Mouse (Mus musculus): ENCODE results near the gene Dis3l.
A peak's percentile ranks its signal among the peaks of the same experiment; 100 is the strongest.

Gene Dis3l

DNA sequence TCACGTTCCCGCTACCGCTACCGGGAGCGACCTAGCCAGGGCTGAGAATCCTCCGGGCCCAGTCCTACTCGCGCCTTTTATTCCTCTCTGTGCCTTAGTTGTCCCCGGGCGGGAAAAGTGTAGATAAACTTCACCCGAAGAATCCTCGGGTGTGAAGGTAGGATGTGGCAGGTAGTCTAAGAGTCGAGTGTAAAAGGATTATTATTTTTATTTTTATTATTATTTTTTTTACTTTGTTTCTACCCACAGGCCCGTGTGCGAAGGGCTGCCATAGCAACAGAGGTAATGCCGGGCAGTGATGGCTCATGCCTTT lies at the start of gene Dis3l:
TSS of gene Dis3l (minus strand) at position 35 of the 313 bp plus-strand sequence.
- DNase-seq (ENCODE audit: inconsistent ontology term): no peak

DNA sequence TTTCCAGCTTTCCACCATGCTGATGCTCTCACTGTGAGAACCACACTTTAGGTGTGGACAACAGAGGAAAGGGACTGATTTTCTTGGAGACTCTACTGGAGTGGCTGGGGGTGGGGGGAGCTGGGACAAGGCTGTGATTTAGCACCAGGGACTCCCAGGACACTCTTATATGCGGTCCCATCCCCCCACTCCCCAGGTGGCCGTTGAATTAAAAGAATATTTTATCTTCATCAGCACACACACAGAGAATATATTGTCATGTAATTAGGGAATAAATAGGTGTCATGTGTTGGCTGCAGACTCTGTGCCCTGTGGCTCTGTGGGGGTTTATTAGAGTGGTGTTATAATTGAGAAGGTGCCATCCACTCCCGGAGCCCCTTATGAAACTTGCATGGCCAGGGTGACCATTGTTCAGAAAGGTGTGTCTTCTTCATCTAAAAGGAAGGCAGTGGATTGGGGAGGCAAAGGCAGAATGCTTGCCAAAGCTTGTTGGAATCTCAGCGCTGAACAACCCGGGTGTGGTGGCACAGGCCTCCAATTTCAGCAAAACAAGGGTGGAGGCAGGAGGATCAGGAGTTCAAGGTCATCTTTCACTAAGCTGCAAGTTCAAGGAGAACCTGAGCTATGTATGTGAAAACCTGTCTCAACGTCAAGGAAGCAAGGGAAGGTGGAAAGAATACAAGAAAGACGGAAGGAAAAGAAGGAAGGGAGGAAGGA lies 48.6 kb upstream of the Dis3l start:
- DNase-seq (ENCODE audit: inconsistent ontology term): no peak

DNA sequence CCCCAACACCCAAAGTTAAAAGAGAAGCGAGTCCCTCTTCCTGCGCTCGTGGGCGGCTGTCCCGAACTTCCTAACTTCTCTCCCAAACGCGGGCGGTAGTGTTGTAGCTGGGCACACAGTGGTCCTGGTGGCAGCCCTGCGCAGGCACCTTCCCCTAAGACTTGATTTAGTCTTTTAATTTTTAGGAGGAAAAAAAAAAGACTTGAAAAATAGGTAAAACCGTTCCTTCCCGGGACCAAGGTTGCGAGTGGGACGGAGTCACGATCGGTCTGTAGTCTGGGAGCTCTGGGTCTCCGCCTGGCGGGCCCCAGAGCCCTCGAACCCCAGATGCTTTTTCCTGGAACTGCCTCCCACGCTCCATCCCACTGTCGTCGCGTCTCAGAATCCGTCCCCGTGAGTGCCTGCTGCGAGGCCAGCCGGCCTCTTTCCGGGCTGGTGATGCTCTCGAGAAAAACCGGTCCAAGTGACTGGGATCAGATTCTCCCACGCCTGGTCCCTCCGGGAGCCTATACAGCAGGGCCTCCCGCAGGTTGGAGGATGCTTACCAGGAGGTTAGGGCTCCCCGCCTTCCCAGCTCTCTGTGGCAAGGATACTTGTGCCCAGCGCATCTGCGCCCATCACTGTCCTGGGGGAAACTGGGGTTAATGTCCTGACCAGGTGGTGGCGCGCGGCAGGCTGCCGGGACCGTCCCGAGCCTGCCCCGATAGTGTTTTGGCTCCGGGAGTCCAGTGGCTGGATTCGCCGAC lies 45.6 kb upstream of the Dis3l start:
- peak; percentile 24 for DNase-seq (ENCODE audit: inconsistent ontology term)

DNA sequence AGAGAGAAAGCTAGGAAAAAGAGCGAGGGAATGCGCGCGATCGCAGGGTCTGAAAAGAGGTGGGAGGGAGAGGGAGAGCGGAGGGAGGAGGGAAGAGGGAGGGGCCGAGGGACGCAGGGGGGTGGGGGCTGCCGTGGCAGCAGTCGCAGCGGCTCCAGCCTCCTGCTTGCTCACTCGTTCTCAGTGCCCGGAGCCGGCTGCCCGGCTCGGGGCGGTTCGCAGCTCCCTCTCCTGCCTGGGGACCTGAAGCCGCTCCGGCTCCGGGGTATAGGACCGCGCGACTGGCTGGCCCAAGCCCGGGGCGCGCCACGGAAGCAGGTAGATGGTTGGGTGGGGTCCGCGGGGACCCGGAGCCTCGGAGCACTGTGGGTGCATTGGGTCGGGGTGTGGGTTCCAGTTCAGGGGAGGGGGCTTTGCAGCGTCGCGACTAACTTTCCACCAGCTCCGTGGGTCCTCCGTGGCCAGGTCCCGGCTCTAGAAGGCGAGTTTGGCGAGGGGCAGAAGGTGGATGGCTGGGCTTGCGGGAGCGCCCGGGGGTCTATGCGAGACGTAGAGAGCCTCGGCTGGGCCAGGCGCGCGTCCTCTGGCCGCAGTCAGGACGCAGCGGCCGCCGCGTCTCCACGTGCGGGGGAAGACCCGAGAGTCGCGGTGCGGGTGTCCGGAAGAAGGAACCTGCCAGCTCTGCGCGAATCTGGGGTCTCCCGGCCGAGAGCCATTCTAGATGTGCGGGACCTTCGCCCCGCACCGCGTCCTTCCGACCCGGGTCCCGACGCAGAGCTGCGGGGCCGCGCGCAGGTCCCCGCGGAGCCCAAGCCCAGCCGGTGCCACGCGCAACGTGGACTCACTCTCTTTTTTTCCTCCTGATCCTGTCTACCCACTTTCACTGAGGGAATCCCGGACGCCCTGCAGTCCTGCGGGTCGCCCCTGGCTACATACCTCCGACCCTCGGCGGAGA lies 44.7 kb upstream of the Dis3l start, which contains the start of gene Megf11:
TSS of gene Megf11 (plus strand) at position 116 of the 955 bp plus-strand sequence.
- peak; percentile 61 for DNase-seq (ENCODE audit: inconsistent ontology term)

DNA sequence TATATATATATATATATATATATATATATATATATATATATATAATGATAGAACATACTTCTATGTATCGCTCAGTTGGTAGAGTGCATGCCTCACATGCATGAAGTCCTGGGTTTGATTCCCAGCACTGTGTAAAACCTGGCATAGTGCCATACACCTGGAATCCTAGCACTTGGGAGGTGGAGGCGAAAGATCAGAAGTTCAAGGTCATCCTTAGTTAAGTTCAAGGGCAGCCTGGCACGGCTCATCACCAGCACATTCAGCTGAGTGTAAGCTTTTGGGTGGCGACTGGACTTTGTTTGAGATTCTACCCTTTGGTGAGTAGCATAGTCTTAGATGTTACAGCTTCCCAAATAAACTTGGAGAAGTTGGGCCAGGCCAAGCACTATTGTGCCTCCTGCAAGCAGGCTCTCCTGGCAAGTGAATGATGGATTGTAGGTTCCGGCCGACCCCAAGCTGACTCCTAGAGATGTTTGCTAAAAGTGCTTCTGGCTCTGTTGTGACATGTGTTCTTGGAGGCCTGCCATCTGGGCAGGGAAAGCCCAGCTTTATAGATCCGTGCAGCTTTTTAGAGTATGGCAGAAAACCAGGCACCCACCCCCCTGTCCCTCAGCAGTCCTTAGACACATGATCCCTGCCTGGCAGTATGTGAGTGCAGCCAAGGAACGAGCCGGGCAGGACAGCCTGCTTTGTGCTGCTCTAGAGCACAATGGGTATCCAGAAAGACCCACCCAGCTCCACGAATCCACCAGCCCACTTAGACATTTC lies 42.1 kb upstream of the Dis3l start:
- DNase-seq (ENCODE audit: inconsistent ontology term): no peak

DNA sequence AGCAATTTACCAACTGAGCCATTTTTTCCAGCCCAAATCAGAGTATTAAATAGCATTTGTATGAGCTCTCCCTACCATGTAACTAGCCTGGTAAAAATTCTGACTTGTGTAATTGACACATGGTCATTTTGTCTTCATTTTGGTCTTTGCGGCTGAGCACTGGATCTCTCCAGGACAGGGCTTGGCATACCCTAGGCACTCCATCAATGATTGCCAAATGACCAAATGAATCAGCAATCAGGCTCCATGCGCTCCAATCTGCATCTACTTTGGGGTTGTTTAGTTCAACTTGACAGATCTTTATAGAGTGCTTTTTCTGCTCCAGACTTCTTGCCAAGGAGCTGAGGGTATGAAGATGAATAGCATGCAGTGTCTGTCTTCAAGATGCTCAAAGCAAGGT lies 35.3 kb upstream of the Dis3l start:
- no peak for DNase-seq (ENCODE audit: inconsistent ontology term)

DNA sequence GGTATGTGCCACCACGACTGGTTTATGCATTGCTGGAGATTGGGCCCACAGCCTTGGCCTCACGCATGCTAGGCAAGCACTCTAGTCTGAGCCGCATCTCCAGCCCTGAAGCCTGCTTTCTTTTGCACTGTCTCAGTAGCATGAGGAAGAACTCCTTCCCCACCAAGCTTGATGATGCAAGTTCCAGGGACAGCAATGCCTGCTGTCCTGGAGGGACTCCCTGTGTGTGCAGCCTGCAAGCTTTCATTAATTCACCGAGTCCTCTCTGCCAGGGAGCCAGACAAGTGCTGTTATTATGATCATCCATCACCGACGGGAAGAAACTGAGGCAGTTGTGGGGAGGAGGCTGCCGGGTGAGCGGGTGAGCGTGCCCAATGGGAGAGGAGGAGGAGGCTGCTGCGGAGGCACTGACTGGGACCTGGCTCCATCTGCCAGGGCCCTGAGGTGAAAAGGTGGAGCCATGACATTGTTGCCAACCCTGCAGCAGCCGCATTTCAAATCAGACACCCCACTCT lies 30.3 kb upstream of the Dis3l start:
- DNase-seq (ENCODE audit: inconsistent ontology term): no peak

DNA sequence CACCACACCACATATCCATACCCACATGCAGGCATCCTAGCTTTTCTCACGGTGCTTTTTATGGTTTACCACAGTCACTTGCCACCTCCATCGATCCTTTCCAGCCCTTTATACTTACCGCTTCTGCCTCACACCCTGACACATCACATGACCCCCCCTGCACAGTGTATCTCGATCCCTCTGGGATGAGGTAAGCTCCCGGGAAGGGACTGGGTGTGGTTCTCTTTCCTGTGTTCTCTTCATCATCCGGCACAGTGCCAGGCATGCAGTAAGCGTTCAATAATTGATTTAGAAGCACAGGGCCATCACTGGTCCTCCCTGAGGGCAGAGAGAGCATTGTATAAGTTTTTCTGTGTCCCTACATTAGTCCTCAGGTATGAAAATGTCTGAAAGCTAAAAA lies 28.8 kb upstream of the Dis3l start:
- DNase-seq (ENCODE audit: inconsistent ontology term): no peak

DNA sequence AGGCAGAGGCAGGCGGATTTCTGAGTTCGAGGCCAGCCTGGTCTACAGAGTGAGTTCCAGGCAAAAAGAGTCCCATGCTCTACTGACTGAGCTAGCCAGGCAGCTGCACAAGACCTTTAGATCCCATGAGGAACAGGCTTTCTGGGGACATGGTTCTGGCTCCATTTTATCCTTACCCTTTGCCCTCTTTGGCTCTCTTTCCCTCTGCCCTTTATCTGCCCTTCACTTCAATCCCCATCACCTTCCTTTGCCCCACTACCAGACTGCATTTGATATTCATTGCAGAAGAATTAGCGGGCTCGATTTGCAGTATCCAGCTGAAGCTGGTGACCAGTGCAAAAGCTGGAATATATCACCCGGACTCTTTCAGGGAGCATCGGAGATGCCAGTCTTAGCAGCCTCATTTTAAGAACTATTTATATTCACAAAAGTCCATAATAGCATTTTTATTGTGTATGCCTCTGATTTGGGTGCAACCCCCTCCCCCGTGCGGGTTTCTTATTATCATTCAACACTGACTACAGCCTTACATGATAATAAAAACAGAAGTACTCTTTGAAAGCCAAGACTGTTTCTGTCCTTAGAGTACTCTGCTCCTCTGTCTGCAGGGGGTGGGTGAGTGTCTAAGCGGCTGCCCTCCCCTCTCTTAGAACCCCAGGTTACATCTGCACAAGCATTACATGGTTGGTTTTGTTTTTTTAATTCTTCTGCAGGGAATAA lies 20.3 kb upstream of the Dis3l start:
- DNase-seq (ENCODE audit: inconsistent ontology term): no peak

DNA sequence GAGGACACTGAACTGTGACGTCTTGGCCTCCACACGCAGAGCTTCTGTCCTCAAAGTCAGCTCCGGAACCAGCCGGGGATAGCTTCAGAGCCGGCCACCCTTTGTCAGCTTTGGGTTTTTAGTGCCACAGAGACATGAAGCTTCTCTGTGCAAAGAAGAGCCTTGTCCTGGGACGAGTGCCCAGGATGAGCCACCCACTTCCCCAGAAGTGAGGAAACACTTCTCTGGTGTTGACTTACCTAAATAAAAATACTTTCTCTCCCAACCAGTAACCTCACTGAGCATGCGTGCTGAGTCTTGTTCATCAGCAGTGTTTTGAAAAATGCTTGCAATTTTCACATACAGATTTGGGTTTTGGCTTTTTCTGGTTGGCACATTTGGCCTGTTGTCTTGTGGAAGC lies 14.5 kb upstream of the Dis3l start:
- DNase-seq (ENCODE audit: inconsistent ontology term): no peak

DNA sequence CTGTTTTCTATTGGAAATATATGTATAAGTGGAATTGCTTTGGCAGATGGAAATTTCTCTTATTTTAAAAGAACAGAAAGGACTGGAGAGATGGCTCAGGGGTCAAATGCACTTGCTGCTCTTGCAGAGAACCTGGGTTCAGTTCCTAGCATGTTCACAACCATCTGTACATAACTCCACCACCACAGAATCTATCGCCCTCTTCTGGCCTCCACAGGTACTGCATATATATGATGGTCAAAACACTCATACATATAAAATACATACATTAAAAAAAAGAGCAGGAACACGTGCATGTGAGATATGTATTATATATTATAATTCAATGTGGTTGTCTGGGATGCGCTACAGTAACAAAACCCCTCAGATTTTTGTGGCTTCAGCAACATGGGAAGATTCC lies 10.1 kb upstream of the Dis3l start:
- DNase-seq (ENCODE audit: inconsistent ontology term): no peak

DNA sequence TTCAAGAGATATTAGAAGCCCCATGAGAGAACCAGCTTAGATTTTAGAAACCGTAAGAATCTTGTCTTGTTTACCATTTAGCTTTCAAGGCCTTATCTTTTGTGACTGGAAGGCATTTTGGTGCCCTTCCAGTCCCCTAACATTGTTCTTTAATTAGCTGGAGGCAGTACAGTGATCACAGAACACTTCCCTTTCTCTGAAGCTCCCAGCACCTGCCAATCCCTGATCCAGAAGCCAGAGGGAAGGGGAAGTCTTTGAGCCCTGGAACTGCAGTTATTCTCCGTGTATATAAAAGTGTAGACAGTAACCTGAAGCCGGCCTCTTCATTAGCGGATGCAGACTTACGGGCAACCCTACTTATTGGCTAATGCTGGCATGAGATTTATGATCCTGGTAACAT lies 8.4 kb upstream of the Dis3l start:
- DNase-seq (ENCODE audit: inconsistent ontology term): no peak

DNA sequence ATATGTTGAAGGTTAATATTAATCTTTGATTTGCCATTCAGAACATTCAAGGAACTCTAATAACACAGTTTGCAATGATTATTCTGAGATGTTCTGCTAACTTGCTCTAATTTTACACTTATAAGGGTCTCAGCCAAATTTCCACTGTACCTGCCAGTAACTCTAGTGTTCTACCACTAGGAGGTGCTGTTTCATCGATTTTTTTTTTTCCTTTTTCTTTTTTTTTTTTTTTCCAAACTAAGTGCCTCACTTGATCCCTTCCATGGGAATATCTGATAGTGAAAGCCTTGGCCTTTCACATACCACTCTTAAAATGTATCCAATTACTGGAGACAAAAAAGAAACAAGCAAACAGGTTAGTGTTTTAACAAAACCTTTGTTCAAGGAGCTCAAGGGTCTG lies 6.3 kb upstream of the Dis3l start:
- peak; percentile 7 for DNase-seq (ENCODE audit: inconsistent ontology term)

DNA sequence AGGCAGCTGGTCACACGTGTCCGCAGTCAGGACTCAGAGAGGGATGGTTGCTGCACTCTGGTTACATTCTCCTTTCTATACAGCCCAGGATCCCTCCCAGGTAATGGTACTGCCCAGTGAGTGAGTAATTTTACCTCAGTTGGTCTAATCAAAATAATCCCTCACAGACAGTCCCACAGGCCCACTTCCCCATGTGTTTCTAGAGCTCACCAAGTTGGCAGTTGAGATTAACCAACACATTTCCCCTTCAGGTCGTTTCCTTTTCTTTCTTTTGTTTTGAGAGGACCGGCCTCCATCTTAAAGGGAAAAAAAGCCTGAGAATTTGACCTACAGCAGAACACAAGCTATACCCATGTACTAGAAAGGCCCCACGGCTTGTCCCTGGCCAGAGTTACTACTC lies 4.8 kb upstream of the Dis3l start:
- DNase-seq (ENCODE audit: inconsistent ontology term): no peak

DNA sequence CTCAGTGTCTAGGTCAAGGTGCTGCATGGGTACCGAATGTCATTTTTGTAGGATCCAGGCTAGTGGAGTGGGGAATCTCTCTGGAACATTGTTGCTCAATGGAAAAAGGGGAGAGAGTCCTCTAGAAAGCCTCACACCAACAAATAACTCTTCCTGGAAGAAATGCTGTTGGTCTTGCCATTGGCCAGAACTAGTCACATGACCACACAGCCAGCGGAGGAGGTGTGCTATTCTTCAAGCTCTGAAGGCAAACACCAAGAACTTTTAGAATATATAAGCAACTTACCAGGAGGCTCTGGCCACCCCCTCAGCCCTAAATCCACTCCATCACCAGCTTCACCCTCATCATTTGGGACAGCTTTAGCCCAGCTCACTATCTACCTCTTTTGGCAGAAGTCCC lies 2.6 kb upstream of the Dis3l start:
- DNase-seq (ENCODE audit: inconsistent ontology term): no peak

DNA sequence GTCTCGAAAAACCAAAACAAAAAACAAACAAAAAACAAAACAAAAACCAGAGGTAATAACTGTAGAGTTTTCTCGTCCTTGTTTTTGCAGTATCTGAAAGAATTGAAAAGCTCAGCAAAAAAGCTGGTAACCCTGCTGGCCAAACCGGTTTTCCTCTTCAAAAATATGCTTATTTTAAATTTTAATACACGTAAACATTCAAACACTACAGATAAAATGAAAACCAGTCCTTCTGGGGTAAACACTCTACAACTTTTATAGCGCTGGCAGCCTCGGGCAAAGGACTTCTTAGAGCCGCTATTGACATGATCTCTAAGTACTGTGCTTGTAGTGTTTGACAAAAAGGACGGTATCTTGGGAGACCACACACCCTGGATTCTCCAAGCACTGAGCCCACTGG lies 583 bp upstream of the Dis3l start:
- no peak for DNase-seq (ENCODE audit: inconsistent ontology term)

DNA sequence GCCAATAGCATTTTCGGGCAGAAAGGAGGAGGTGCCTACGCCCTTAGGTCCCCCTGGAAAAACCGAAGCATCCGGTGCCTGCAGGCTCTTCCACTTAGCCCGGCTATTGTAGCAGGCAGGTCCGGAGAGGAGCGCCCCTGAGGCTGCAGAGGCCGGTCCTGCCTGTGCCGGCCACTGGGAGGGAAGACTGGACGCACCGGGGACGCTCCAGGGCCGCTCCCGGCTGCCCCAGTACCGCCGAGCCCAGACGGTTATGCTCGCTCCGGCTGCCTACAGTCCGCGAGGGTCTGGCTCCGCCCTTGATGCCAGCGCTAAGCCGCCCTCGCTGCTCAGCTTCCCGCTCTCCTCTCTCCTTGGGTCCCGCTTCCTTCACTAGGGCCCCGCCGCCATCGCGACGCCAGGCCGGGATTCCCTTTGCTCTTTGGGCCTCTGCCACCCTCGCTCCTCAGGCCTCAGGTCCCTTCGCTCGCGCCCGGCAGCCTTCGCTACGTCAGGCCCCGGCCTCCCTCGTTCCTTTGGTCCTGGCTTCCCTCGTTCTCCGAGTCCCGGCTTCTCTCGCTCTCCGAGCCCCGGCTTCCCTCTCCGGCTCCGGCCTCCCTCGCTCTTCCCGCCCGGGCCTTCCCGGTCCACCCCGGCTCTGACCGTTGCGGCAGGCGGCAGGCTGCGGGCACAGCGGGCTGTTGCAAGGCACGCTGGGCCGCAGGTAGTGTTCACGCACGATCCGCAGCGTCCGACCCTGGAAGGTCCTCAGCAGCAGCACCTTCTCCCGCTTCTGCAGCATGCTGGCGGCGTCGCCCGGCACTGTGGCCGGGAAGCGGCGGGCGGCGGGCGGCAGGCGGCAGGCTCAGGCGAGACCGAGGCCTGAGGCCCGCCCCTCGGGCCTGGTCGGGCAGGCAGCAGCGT lies 486 bp downstream of the Dis3l start:
- DNase-seq (ENCODE audit: inconsistent ontology term): peak; percentile 90

DNA sequence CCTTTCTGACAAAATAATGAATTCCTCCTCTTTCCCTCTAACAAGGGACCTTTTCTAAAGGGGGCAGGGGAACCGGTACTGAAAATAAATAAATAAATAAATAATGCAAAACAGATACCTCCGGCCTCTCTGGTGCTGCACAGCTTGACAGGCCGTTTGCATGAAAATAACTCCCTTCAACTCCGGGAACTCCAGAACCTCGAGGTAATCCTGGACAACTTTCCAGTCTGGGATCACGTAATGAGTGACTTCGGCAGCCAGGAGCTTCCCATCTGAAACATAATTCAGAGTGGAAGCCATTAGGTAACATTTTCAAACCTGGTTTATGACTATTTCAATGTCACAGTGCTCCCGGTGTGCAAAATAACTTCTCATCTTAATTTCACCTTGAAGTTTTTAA lies 1.7 kb downstream of the Dis3l start:
- DNase-seq (ENCODE audit: inconsistent ontology term): peak; percentile 4

DNA sequence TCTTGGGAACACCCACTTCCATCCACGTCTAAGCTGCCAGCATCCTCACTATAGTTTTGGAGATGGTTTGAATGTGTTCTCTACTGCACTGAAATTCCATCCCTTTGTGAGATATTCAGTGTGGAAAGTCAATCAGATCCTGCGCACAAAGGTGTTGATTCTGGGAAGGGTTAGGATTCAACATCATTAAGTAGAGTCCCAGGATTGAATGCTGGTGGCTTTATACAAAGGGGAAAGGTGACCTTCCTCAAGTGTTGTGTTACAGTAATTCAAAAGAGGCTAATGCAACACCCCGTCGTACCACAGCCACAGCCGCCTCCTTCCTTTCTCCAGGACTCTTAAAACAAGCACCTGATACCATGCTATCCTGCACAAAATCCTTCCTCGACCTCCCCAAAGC lies 5.3 kb downstream of the Dis3l start:
- no peak for DNase-seq (ENCODE audit: inconsistent ontology term)

DNA sequence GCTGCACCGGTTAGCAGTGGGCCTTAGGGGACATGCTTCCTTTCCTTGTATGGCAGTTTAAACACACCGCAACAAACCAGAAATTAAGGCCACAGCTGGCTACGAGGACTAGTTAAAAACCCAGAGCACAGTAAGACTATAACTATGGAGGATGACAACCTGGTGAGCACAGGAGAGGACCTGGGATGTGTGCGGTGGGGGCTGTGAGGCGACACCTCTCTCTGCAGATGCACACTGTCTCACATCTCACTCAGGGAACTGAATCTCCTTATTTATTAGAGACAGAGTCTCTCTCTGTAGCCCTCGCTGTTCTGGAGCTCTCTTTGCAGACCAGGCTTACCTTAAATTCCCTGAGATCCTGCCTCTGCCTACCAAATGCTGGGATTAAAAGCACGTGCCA lies 17.1 kb downstream of the Dis3l start:
- DNase-seq (ENCODE audit: inconsistent ontology term): no peak
